Mouse (Mus musculus) liver, embryonic 14.5 days (tissue): ENCODE data around the gene Tnrc18. TPM values are rescaled to one million over a fixed set of nuclear protein-coding genes. Genes with fewer than 3 reads are reported as not detected.

Experiments
- ATAC-seq: fragments of 200-750 bp; cut with Nextera tagmentation; 2 replicates; pipeline ENCODE4 v1.8.0; 2017; ENCODE audit warnings: moderate number of reproducible peaks, mild to moderate bottlenecking, moderate library complexity; ENCODE audit not compliant: insufficient read depth
- DNase-seq, 3 experiments: peaks; one replicate each; pipeline ENCODE4 v3.0.0-alpha.2; 2012 to 2013; ENCODE audit warnings: low read depth in 3 of 3, low spot score in 3 of 3
- H3K27ac ChIP-seq: fragments of 300-500 bp; sonication (generic); 2 replicates; pipeline ENCODE4 v1.5.1; 2014; ENCODE audit warnings: moderate library complexity, mild to moderate bottlenecking, control low read depth, inconsistent platforms
- H3K27me3 ChIP-seq: fragments of 300-500 bp; sonication (generic); 2 replicates; pipeline ENCODE4 v1.6.1; 2014; ENCODE audit warnings: mild to moderate bottlenecking, low read length, moderate library complexity; ENCODE audit not compliant: control insufficient read depth, insufficient read depth
- H3K36me3 ChIP-seq: fragments of 300-500 bp; sonication (generic); replicated peaks from 2 replicates; pipeline ENCODE4 v1.6.1; 2014; ENCODE audit warnings: low read depth; ENCODE audit not compliant: control insufficient read depth, insufficient read depth
- H3K4me1 ChIP-seq, 2 experiments: fragments of 200-500 bp in 1 of 2; fragments of 300-500 bp in 1 of 2; sonication (generic) in 1 of 2; replicated peaks; 2 replicates each; pipeline ENCODE4 v1.6.1; 2012 to 2014; ENCODE audit warnings: antibody characterized with exemption in 1 of 2, inconsistent platforms in 1 of 2, low read length in 1 of 2; ENCODE audit not compliant: control insufficient read depth in 2 of 2, insufficient read depth in 2 of 2
- H3K4me2 ChIP-seq: fragments of 300-500 bp; sonication (generic); 2 replicates; pipeline ENCODE4 v1.6.1; 2014; ENCODE audit warnings: low read depth, mild to moderate bottlenecking, control low read depth, moderate library complexity
- H3K4me3 ChIP-seq, 2 experiments: fragments of 200-500 bp in 1 of 2; fragments of 300-500 bp in 1 of 2; sonication (generic) in 1 of 2; 2 replicates each; pipeline ENCODE4 v1.5.1; 2012 to 2014; ENCODE audit warnings: low read depth in 2 of 2, low read length in 2 of 2, mild to moderate bottlenecking in 2 of 2, control low read depth in 1 of 2, inconsistent platforms in 1 of 2, moderate library complexity in 1 of 2; ENCODE audit not compliant: insufficient read depth in 1 of 2
- H3K9ac ChIP-seq: fragments of 300-500 bp; sonication (generic); replicated peaks from 2 replicates; pipeline ENCODE4 v1.6.1; 2014; ENCODE audit warnings: mild to moderate bottlenecking, control low read depth, moderate library complexity
- H3K9me3 ChIP-seq: fragments of 300-500 bp; sonication (generic); 2 replicates; pipeline ENCODE4 v1.6.1; 2016; ENCODE audit warnings: low read length, mixed read lengths; ENCODE audit not compliant: control insufficient read depth
- CTCF ChIP-seq: IDR thresholded peaks from 2 replicates; pipeline ENCODE4 v1.5.1; 2016; ENCODE audit warnings: antibody characterized with exemption, low read depth, control low read depth
- EP300 ChIP-seq: IDR thresholded peaks from 2 replicates; pipeline ENCODE4 v1.6.1; 2016; ENCODE audit warnings: antibody characterized with exemption, low read depth
- WGBS: fragments of 180-500 bp; shearing (Covaris S2); extraction: QIAGEN DNeasy Blood & Tissue Kit; methylation state at CpG from one replicate; pipeline ENCODE4 v1.1.7; 2014; ENCODE audit not compliant: insufficient replicate concordance; 5-methylcytosine and 5-hydroxymethylcytosine counted together
- polyA plus RNA-seq, 2 experiments: library from polyadenylated mRNA; depleted of rRNA in 1 of 2; stranded (reverse) in 1 of 2; unstranded in 1 of 2; fragments of >200 nt; fragmentation: Nextera tagmentation in 1 of 2; extraction: Ambion mirVana in 1 of 2; gene quantifications; 2 replicates each; pipeline versions ENCODE4 v1.2.1 to v1.2.3; 2012 to 2014

The Tnrc18 gene
- polyA plus RNA-seq, 2 experiments, result 2.3 to 2.9 TPM

- Histone ChIP-seq H3K27me3 (no peaks in the 10 kb centered on the region), H3K9me3 (no peaks in the 10 kb centered on the region), H3K9ac (no peak overlapping the region), H3K4me3 (no peak overlapping the region), H3K36me3 (peaks cover 3% of the 10 kb centered on the region), H3K4me2 (no peak overlapping the region), H3K27ac (no peak overlapping the region), H3K4me1 (no peaks in the 10 kb centered on the region)
- no peak for ATAC-seq
- WGBS, result 78% methylated on average over 8 of the region's 8 CpGs
- no peak for TF ChIP-seq EP300
- TF ChIP-seq CTCF, result no peak
- no peak for DNase-seq
Observed at GRCm38 (mm10) chr5:142759786-142760185, 57.7 kb downstream of the Tnrc18 start.

GRCm38 (mm10) chr5:142752241-142752640, 65.2 kb downstream of the Tnrc18 start:
- Histone ChIP-seq H3K27ac (no peak overlapping the region), H3K36me3 (no peaks in the 10 kb centered on the region), H3K4me2 (no peak overlapping the region), H3K4me1 (no peaks in the 10 kb centered on the region), H3K9ac (no peak overlapping the region), H3K27me3 (no peaks in the 10 kb centered on the region), H3K9me3 (no peaks in the 10 kb centered on the region), H3K4me3 (no peak overlapping the region)
- WGBS, result 75% methylated on average over 13 of the region's 13 CpGs
- DNase-seq (no peak), ATAC-seq (no peak)
- TF ChIP-seq EP300, result no peak
- no peak for TF ChIP-seq CTCF

- no peaks in the 10 kb centered on the region for H3K4me1 ChIP-seq
- H3K4me3 ChIP-seq, result no peak overlapping the region
- no peak overlapping the region for H3K4me2 ChIP-seq
- H3K9me3 ChIP-seq, result no peaks in the 10 kb centered on the region
- no peaks in the 10 kb centered on the region for H3K36me3 ChIP-seq
- no peak for ATAC-seq
- no peaks in the 10 kb centered on the region for H3K27me3 ChIP-seq
- no peak overlapping the region for H3K9ac ChIP-seq
- H3K27ac ChIP-seq, result no peak overlapping the region
- DNase-seq, result no peak
- 38% methylated on average over 11 of the region's 11 CpGs for WGBS
- TF ChIP-seq EP300 (no peak), CTCF (no peak)
Observed at GRCm38 (mm10) chr5:142750173-142750572, 67.3 kb downstream of the Tnrc18 start.

- TF ChIP-seq CTCF, result no peak
- no peak for TF ChIP-seq EP300
- Histone ChIP-seq H3K36me3 (no peaks in the 10 kb centered on the region; the same call in 1 of the 2 replicates), H3K27ac (no peak overlapping the region), H3K9me3 (no peaks in the 10 kb centered on the region), H3K27me3 (no peaks in the 10 kb centered on the region), H3K9ac (no peak overlapping the region), H3K4me2 (no peak overlapping the region), H3K4me3 (no peak overlapping the region), H3K4me1 (no peaks in the 10 kb centered on the region)
- no peak for ATAC-seq
- DNase-seq, result no peak
- WGBS, result 55% methylated on average over 12 of the region's 12 CpGs
Observed at GRCm38 (mm10) chr5:142747026-142747629, 70.3 kb downstream of the Tnrc18 start.

GRCm38 (mm10) chr5:142739941-142740340, 77.5 kb downstream of the Tnrc18 start:
- DNase-seq, result no peak
- H3K4me3 ChIP-seq, result no peak overlapping the region
- no peaks in the 10 kb centered on the region for H3K4me1 ChIP-seq
- H3K27me3 ChIP-seq, result no peaks in the 10 kb centered on the region
- no peak overlapping the region for H3K9ac ChIP-seq
- H3K36me3 ChIP-seq, result no peaks in the 10 kb centered on the region; the same call in none of the 2 replicates
- no peak for ATAC-seq
- no peaks in the 10 kb centered on the region for H3K9me3 ChIP-seq
- H3K27ac ChIP-seq, result no peak overlapping the region
- no peak overlapping the region for H3K4me2 ChIP-seq
- 69% methylated on average over 8 of the region's 8 CpGs for WGBS
- TF ChIP-seq CTCF (no peak), EP300 (no peak)
